Mouse (Mus musculus) C2C12 (cell line): ENCODE data around the gene Gm37240.

Experiments used
- CEBPB ChIP-seq: IDR thresholded peaks from one replicate; pipeline ENCODE4 v1.6.1; 2011; ENCODE audit warnings: low read depth, mild to moderate bottlenecking, control low read depth, moderate library complexity
- CTCF ChIP-seq: IDR thresholded peaks from one replicate; pipeline ENCODE4 v1.5.1; 2011; ENCODE audit not compliant: control insufficient read depth, insufficient read depth, insufficient read length
- FOSL1 ChIP-seq: IDR thresholded peaks from one replicate; pipeline ENCODE4 v1.8.0; 2011; ENCODE audit warnings: mild to moderate bottlenecking, low read length; ENCODE audit not compliant: poor library complexity, insufficient read depth, severe bottlenecking
- MAX ChIP-seq: IDR thresholded peaks from one replicate; pipeline ENCODE4 v1.6.1; 2011; ENCODE audit warnings: mild to moderate bottlenecking, control low read depth
- MYOD1 ChIP-seq: IDR thresholded peaks from one replicate; pipeline ENCODE4 v1.6.1; 2011; ENCODE audit warnings: low read depth; ENCODE audit not compliant: control insufficient read depth, insufficient read length
- MYOG ChIP-seq: IDR thresholded peaks from one replicate; pipeline ENCODE4 v1.6.1; 2011; ENCODE audit not compliant: control insufficient read depth, insufficient read length; ENCODE audit errors: extremely low read depth
- USF1 ChIP-seq: IDR thresholded peaks from one replicate; pipeline ENCODE4 v1.6.1; 2011; ENCODE audit warnings: low read depth, mild to moderate bottlenecking, control low read depth, moderate library complexity

DNA sequence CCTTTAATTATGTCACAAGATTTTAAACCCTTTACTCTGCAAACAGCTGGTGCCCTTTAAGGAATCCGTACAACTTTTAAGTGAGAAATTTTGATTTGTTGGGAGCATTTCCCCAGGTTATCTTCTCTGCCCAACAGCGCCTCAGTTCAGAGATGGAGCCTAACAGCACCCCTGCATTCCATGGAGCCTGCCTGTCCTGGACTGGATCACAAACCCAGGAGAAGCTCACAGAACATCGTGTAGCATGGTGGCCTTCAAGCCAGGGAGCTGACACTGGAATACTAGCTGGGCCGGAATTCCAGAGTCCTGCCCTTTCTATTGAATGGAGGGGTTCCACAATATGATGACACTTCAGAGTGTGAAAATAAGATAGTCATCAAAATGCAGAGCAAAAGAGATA is 110.0 kb downstream of the Gm37240 start:
- TF ChIP-seq CTCF (no peak), MAX (no peak), USF1 (no peak), FOSL1 (no peak), MYOD1 (no peak), CEBPB (no peak), MYOG (no peak)
